Mouse (Mus musculus): ENCODE results near the gene Hsd17b6.

DNA sequence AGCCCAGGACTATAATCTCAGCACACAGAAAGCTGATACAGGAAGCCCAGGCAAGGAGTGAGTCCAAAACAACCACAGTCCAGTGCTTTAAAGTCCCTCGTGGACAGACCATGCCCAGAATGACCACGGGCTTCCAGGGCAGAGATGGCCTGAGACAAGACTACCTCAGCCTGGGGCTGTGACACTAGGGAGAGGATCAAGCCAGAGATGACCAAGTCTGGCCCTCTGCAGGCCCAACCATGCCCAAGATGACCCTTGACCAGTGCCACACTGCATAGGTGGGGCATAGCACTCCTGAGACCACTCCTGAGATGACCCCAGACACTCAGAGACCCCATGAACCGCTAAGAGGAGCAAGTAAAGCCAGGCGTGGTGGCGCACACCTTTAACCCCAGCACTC lies 2.3 kb upstream of the Hsd17b6 start:
- no peak for TF ChIP-seq CTCF (IDR thresholded peaks at IDR 0.05; ENCODE audit: insufficient read depth, low read depth, low read length)
- TF ChIP-seq POLR2A (IDR thresholded peaks at IDR 0.05; ENCODE audit: insufficient read depth, low read depth, low read length): no peak

Data from olfactory bulb, adult 2 months (tissue).